Mouse (Mus musculus): ENCODE data around the gene Iqcf5.

DNA sequence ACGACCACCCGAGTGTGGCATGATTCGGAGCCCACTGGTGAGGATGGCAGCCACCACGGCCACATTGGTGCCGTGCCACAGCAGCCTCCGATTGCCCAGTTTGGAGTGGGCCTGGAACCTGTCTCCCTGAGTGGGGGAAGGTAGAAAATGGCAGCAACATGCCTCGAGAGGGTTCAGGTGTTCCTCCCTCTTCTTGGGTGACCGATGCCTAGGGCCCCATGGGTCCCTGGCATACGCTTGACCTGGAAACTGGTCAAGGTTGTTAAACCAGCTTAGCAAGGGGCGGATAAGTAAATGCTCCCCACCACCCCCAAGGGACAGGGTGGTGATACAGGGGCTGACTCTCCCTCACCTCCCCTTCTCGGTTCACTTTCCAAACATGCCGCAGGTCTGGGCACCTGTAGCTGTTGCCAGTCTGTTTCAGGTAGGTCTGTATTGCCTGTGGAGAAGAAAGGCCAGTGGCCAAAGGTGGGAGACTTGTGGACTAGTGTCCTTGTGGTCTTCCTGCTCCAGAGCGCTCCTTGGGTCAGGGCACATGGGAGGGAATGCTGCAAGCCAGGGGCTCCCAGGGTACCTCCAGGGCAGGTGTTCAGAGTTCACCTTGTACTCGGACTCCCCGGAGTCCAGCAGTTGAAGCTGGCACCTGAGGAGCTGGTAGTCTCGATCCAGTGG lies 41.2 kb upstream of the Iqcf5 start:
- no peak for TF ChIP-seq CTCF (IDR thresholded peaks at IDR 0.05; ENCODE audit: borderline replicate concordance, extremely low read depth, insufficient read depth, insufficient read length)
- no peak for TF ChIP-seq POLR2A (IDR thresholded peaks at IDR 0.05; ENCODE audit: borderline replicate concordance, extremely low read depth, insufficient read depth, insufficient read length, poor library complexity, severe bottlenecking)
